Mouse (Mus musculus) CH12.LX (cell line): Measurements from ENCODE around the gene Synpo2. TPM values are rescaled to one million over a fixed set of nuclear protein-coding genes. Genes with fewer than 3 reads are reported as not detected.
A peak's percentile ranks its signal among the peaks of the same experiment; 100 is the strongest.

Experiments used
- DNase-seq: peaks from one replicate; pipeline ENCODE4 v3.0.0-alpha.2; 2013; ENCODE audit errors: extremely low read depth
- H3K27ac ChIP-seq: 2 replicates; pipeline ENCODE4 v1.5.1; 2012; ENCODE audit warnings: low read depth, mild to moderate bottlenecking, control low read depth, moderate library complexity; ENCODE audit not compliant: insufficient read depth
- H3K27me3 ChIP-seq: replicated peaks from 2 replicates; pipeline ENCODE3; 2012; ENCODE audit warnings: inconsistent platforms
- H3K36me3 ChIP-seq, 2 experiments: replicated peaks in 1 of 2; 2 replicates each; pipeline versions ENCODE3 to v1.6.1; 2012; ENCODE audit warnings: inconsistent platforms in 1 of 2, low read length in 1 of 2, mild to moderate bottlenecking in 1 of 2, mixed read lengths in 1 of 2, moderate library complexity in 1 of 2; ENCODE audit not compliant: control insufficient read depth in 1 of 2, insufficient read depth in 1 of 2
- H3K4me1 ChIP-seq, 2 experiments: 2 replicates each; pipeline ENCODE4 v1.6.1; 2012; ENCODE audit warnings: inconsistent platforms in 1 of 2, moderate library complexity in 1 of 2; ENCODE audit not compliant: insufficient read depth in 2 of 2, control insufficient read depth in 1 of 2
- H3K4me2 ChIP-seq: 2 replicates; pipeline ENCODE4 v1.6.1; 2012; ENCODE audit warnings: low read depth, mild to moderate bottlenecking, control low read depth; ENCODE audit not compliant: poor library complexity, insufficient read depth, severe bottlenecking
- H3K4me3 ChIP-seq, 3 experiments: fragments of 150-350 bp in 1 of 3; sonication (generic) in 1 of 3; replicated peaks in 1 of 3; 2 replicates each; pipeline versions ENCODE3 to v1.5.1; 2011 to 2012; ENCODE audit warnings: low read depth in 2 of 3, low read length in 2 of 3, mild to moderate bottlenecking in 2 of 3, moderate library complexity in 2 of 3, control low read depth in 1 of 3, improper control_type of control experiment in 1 of 3, inconsistent platforms in 1 of 3, mixed read lengths in 1 of 3; ENCODE audit not compliant: poor library complexity in 1 of 3
- H3K79me2 ChIP-seq: replicated peaks from 2 replicates; pipeline ENCODE4 v1.6.1; 2012; ENCODE audit warnings: mild to moderate bottlenecking, moderate library complexity; ENCODE audit not compliant: control insufficient read depth, poor library complexity, insufficient read depth, severe bottlenecking; ENCODE audit errors: extremely low read depth
- H3K9ac ChIP-seq: 2 replicates; pipeline ENCODE4 v1.6.1; 2012; ENCODE audit warnings: low read depth, mild to moderate bottlenecking, control low read depth, moderate library complexity; ENCODE audit not compliant: insufficient read depth
- H3K9me3 ChIP-seq: replicated peaks from 2 replicates; pipeline ENCODE3; 2012; ENCODE audit warnings: low read length, inconsistent platforms, mixed read lengths
- BHLHE40 ChIP-seq: IDR thresholded peaks from 2 replicates; pipeline ENCODE4 v1.6.1; 2011; ENCODE audit warnings: mild to moderate bottlenecking, low read depth, low read length, improper control_type of control experiment
- CHD1 ChIP-seq: IDR thresholded peaks from 2 replicates; pipeline ENCODE4 v1.6.1; 2012; ENCODE audit warnings: low read depth, low read length, improper control_type of control experiment, inconsistent platforms
- CHD2 ChIP-seq: IDR thresholded peaks from 2 replicates; pipeline ENCODE4 v1.6.1; 2011; ENCODE audit warnings: low read length, improper control_type of control experiment
- CTCF ChIP-seq, 2 experiments: IDR thresholded peaks in 1 of 2; conservative IDR thresholded peaks in 1 of 2; 2 replicates each; pipeline ENCODE4 v1.5.1; 2011 to 2012; ENCODE audit warnings: low read depth in 2 of 2, low read length in 2 of 2, improper control_type of control experiment in 1 of 2, inconsistent platforms in 1 of 2, mild to moderate bottlenecking in 1 of 2, moderate library complexity in 1 of 2
- ELF1 ChIP-seq: IDR thresholded peaks from 2 replicates; pipeline ENCODE4 v1.6.1; 2014; ENCODE audit warnings: low read depth, mild to moderate bottlenecking, inconsistent platforms, low read length, improper control_type of control experiment
- EP300 ChIP-seq: IDR thresholded peaks from 2 replicates; pipeline ENCODE4 v1.6.1; 2011; ENCODE audit warnings: low read length, improper control_type of control experiment
- ETS1 ChIP-seq: conservative IDR thresholded peaks from 2 replicates; pipeline ENCODE4 v1.6.1; 2012; ENCODE audit warnings: low read depth, mild to moderate bottlenecking, inconsistent platforms, low read length, improper control_type of control experiment, moderate library complexity
- HCFC1 ChIP-seq: IDR thresholded peaks from 2 replicates; pipeline ENCODE4 v1.6.1; 2012; ENCODE audit warnings: low read depth, mild to moderate bottlenecking, inconsistent platforms, low read length, improper control_type of control experiment
- JUND ChIP-seq: conservative IDR thresholded peaks from 2 replicates; pipeline ENCODE4 v1.6.1; 2011; ENCODE audit warnings: low read depth, low read length, improper control_type of control experiment
- MAFK ChIP-seq: IDR thresholded peaks from 2 replicates; pipeline ENCODE4 v1.6.1; 2011; ENCODE audit warnings: low read length, improper control_type of control experiment; ENCODE audit not compliant: insufficient replicate concordance
- POLR2A ChIP-seq: IDR thresholded peaks from 2 replicates; pipeline ENCODE4 v1.6.1; 2011; ENCODE audit warnings: low read depth, mild to moderate bottlenecking, improper control_type of control experiment, low read length
- POLR2AphosphoS2 ChIP-seq: IDR thresholded peaks from 2 replicates; pipeline ENCODE4 v1.6.1; 2011; ENCODE audit warnings: low read depth, low read length, improper control_type of control experiment
- RAD21 ChIP-seq: IDR thresholded peaks from 2 replicates; pipeline ENCODE4 v1.6.1; 2011; ENCODE audit warnings: low read depth, mild to moderate bottlenecking, low read length, improper control_type of control experiment, moderate library complexity
- SIN3A ChIP-seq: IDR thresholded peaks from 2 replicates; pipeline ENCODE4 v1.6.1; 2012; ENCODE audit warnings: low read length, improper control_type of control experiment, inconsistent platforms
- SMC3 ChIP-seq: IDR thresholded peaks from 2 replicates; pipeline ENCODE4 v1.6.1; 2011; ENCODE audit warnings: low read depth, low read length, improper control_type of control experiment
- TBP ChIP-seq: conservative IDR thresholded peaks from 2 replicates; pipeline ENCODE4 v1.6.1; 2011; ENCODE audit warnings: low read depth, low read length, improper control_type of control experiment
- ZMIZ1 ChIP-seq: IDR thresholded peaks from 2 replicates; pipeline ENCODE4 v1.6.1; 2012; ENCODE audit warnings: low read depth, mild to moderate bottlenecking, inconsistent platforms, low read length, improper control_type of control experiment
- dilution Hi-C: fragments of 300-500 bp; cut with MboI; formaldehyde crosslinking; loops from 2 replicates; pipeline ENCODE4 v1.14.3; 2020; ENCODE audit warnings: low sequenced_read_pairs; ENCODE audit not compliant: extremely low pct_unique_long_range_greater_than_20kb, extremely low pct_ligation_motif_present
- in situ Hi-C: fragments of 300-500 bp; cut with MboI; formaldehyde crosslinking; loops from 3 replicates; pipeline ENCODE4 v1.14.3; 2019; ENCODE audit warnings: low sequenced_read_pairs, low pct_ligation_motif_present, low pct_unique_long_range_greater_than_20kb, mixed read lengths
- polyA plus RNA-seq: library from polyadenylated mRNA; unstranded; fragments of >175 nt; gene quantifications from 2 replicates; pipeline ENCODE4 v1.2.1, GENCODE M21; 2012; ENCODE audit warnings: low read depth; ENCODE audit not compliant: insufficient read length
- total RNA-seq, 2 experiments: library from RNA; depleted of rRNA; stranded (reverse); fragments of 300-350 nt in 1 of 2; fragments of >200 nt in 1 of 2; gene quantifications; 2 replicates each; pipeline ENCODE4 v1.2.3; 2012 to 2014

The Synpo2 gene
- total and polyA plus RNA-seq, 3 experiments = 0.13 to 1.1 (median 0.13) TPM

GRCm38 (mm10) chr3:123218646-123219045 is 17.3 kb downstream of the Synpo2 start:
- Histone ChIP-seq H3K27ac (no peak overlapping the region), H3K27me3 (no peaks in the 10 kb centered on the region), H3K9me3 (no peaks in the 10 kb centered on the region), H3K4me1 (peaks cover 6 to 10% of the 10 kb centered on the region in 2 experiments; a peak in 2 of 4 replicates), H3K36me3 (no peaks in the 10 kb centered on the region), H3K4me2 (peak overlapping the region; percentile 44; the same call in 1 of the 2 replicates), H3K79me2 (no peaks in the 10 kb centered on the region), H3K9ac (no peak overlapping the region), H3K4me3 (no peak overlapping the region)
- in situ Hi-C loops = no loop called here
- peak; percentile 63 for DNase-seq
- TF ChIP-seq POLR2A (peak; percentile 40), TBP (no peak), JUND (no peak), CHD1 (no peak), ZMIZ1 (no peak), CTCF (conservative IDR thresholded peaks at IDR 0.05 in 1 of 2, IDR thresholded peaks at IDR 0.05 in 1 of 2; ENCODE audit: low read depth in 2 of 2, low read length in 2 of 2) (no peak)
- dilution Hi-C loops = no loop called here

GRCm38 (mm10) chr3:123208891-123209290 is 27.1 kb downstream of the Synpo2 start:
- H3K4me1 ChIP-seq = peaks cover 0 to 2% of the 10 kb centered on the region in 2 experiments; a peak in 2 of 4 replicates
- no peaks in the 10 kb centered on the region for H3K9me3 ChIP-seq
- no peak overlapping the region for H3K27ac ChIP-seq
- in situ Hi-C loops (no loop called here), dilution Hi-C loops (no loop called here)
- DNase-seq = no peak
- H3K27me3 ChIP-seq = no peaks in the 10 kb centered on the region
- TF ChIP-seq RAD21 (no peak), HCFC1 (no peak), MAFK (no peak), CTCF (conservative IDR thresholded peaks at IDR 0.05 in 1 of 2, IDR thresholded peaks at IDR 0.05 in 1 of 2; ENCODE audit: low read depth in 2 of 2, low read length in 2 of 2) (no peak), ZMIZ1 (no peak), SIN3A (no peak), POLR2AphosphoS2 (no peak), BHLHE40 (no peak), ELF1 (no peak), CHD2 (no peak), POLR2A (no peak)
- no peak overlapping the region for H3K4me3 ChIP-seq
- no peak overlapping the region for H3K4me2 ChIP-seq
- H3K79me2 ChIP-seq = no peaks in the 10 kb centered on the region; the same call in 1 of the 2 replicates
- H3K9ac ChIP-seq = no peak overlapping the region
- H3K36me3 ChIP-seq = no peaks in the 10 kb centered on the region

GRCm38 (mm10) chr3:123207386-123207785 is 28.6 kb downstream of the Synpo2 start:
- in situ Hi-C loops = no loop called here
- DNase-seq = no peak
- dilution Hi-C loops = no loop called here

More at GRCm38 (mm10) chr3:123207386-123207785, 28.6 kb downstream of the Synpo2 start:
- H3K27me3 ChIP-seq = no peaks in the 10 kb centered on the region
- no peak for TF ChIP-seq EP300
- no peak for TF ChIP-seq SIN3A
- TF ChIP-seq CHD2 = no peak
- no peak for TF ChIP-seq HCFC1
- TF ChIP-seq POLR2A = no peak
- TF ChIP-seq SMC3 = no peak
- no peak for TF ChIP-seq POLR2AphosphoS2
- TF ChIP-seq ETS1 = no peak
- no peak overlapping the region for H3K4me2 ChIP-seq
- H3K4me3 ChIP-seq = no peak overlapping the region
- no peak overlapping the region for H3K9ac ChIP-seq
- H3K36me3 ChIP-seq = no peaks in the 10 kb centered on the region
- H3K9me3 ChIP-seq = no peaks in the 10 kb centered on the region
- H3K27ac ChIP-seq = no peak overlapping the region
- H3K79me2 ChIP-seq = no peaks in the 10 kb centered on the region; the same call in 1 of the 2 replicates
- peaks cover 0 to 2% of the 10 kb centered on the region in 2 experiments; a peak in 2 of 4 replicates for H3K4me1 ChIP-seq
